Mouse (Mus musculus) stomach, postnatal 0 days (tissue): ENCODE results near the gene Prkag2.

ENCODE experiments used
- CTCF ChIP-seq: IDR thresholded peaks from 2 replicates; pipeline ENCODE4 v1.5.1; 2016; ENCODE audit warnings: antibody characterized with exemption, low read depth, mild to moderate bottlenecking, moderate library complexity
- EP300 ChIP-seq: optimal IDR thresholded peaks from 2 replicates; pipeline ENCODE3; 2016; ENCODE audit warnings: antibody characterized with exemption

GRCm38 (mm10) chr5:24907737-24908136, 192.7 kb downstream of the Prkag2 start:
- no peak for TF ChIP-seq CTCF
- TF ChIP-seq EP300, result no peak
